Mouse (Mus musculus): ENCODE results near the gene Rufy3.

Gene Rufy3

GRCm38 (mm10) chr5:88675443-88676387, 110.9 kb downstream of the Rufy3 start, which contains the start of gene Grsf1:
TSS of gene Grsf1 (minus strand) at chr5:88676171.
- Histone ChIP-seq H3K36me3 (ENCODE audit: control insufficient read depth, insufficient read depth, low read length, poor library complexity, severe bottlenecking) (0 out of 2 replicates have a peak, but pooled peaks cover 5% of the 10 kb centered on the region), H3K27me3 (ENCODE audit: control insufficient read depth, insufficient read depth, low read length, poor library complexity, severe bottlenecking) (no peaks in the 10 kb centered on the region)
- DNase-seq (ENCODE audit: low read depth, low spot score), result peak; percentile 91

DNA sequence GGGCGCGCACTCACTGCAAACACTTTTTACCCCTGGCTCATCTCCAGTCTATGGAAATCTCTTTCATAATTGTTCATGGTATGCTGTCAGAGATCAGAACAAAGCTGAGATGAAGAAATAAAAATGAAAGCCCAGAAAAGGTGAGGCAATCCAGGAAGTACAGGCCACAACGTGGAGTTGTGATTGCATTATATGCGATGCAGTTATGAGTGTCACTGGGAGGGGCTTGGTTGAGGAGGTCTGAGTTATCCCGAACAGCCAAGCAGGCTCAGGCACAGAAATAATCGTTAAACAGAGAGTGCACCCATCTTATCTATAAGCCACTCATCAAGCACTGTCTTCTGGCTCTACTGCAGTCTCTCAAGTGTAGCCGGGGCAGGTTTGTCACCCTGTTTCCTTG, 114.1 kb downstream of the Rufy3 start:
- no peaks in the 10 kb centered on the region for H3K36me3 ChIP-seq (ENCODE audit: control insufficient read depth, insufficient read depth, low read length, poor library complexity, severe bottlenecking)

GRCm38 (mm10) chr5:88679341-88679740, 114.5 kb downstream of the Rufy3 start:
- H3K36me3 ChIP-seq (ENCODE audit: control insufficient read depth, insufficient read depth, low read length, poor library complexity, severe bottlenecking), result no peaks in the 10 kb centered on the region
- no peaks in the 10 kb centered on the region for H3K27me3 ChIP-seq (ENCODE audit: control insufficient read depth, insufficient read depth, low read length, poor library complexity, severe bottlenecking)
- no peak for DNase-seq (ENCODE audit: low read depth, low spot score)

More for the DNA sequence above, 114.1 kb downstream of the Rufy3 start:
- no peak for DNase-seq (ENCODE audit: low read depth, low spot score)
- H3K27me3 ChIP-seq (ENCODE audit: control insufficient read depth, insufficient read depth, low read length, poor library complexity, severe bottlenecking), result no peaks in the 10 kb centered on the region

- DNase-seq (ENCODE audit: low read depth, low spot score), result no peak
- H3K27me3 ChIP-seq (ENCODE audit: control insufficient read depth, insufficient read depth, low read length, poor library complexity, severe bottlenecking), result no peaks in the 10 kb centered on the region
- H3K36me3 ChIP-seq (ENCODE audit: control insufficient read depth, insufficient read depth, low read length, poor library complexity, severe bottlenecking), result no peaks in the 10 kb centered on the region
Measured at GRCm38 (mm10) chr5:88680567-88680966, 115.7 kb downstream of the Rufy3 start.

GRCm38 (mm10) chr5:88683706-88684105, 118.9 kb downstream of the Rufy3 start:
- Histone ChIP-seq H3K36me3 (ENCODE audit: control insufficient read depth, insufficient read depth, low read length, poor library complexity, severe bottlenecking) (no peaks in the 10 kb centered on the region), H3K27me3 (ENCODE audit: control insufficient read depth, insufficient read depth, low read length, poor library complexity, severe bottlenecking) (no peaks in the 10 kb centered on the region)
- DNase-seq (ENCODE audit: low read depth, low spot score), result no peak

DNA sequence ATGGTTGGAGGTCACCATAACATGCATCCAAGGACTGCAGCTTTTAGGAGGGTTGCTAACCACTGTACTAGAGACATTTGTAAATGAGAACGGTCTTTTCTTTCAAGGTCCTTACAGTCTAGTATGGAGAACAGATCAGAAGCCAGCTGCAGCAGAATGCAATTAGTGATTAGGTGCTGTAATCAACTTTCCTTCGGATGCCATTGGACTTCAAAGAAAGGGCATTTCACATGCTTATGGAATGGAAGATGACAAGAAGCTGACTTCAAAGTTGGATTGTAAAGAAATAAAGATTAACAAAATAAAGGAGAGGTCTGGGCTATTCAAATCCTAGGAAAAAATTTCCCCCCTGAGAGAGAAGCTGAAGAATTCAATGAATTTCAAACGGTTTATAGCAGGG, 119.4 kb downstream of the Rufy3 start:
- DNase-seq (ENCODE audit: low read depth, low spot score), result no peak
- no peaks in the 10 kb centered on the region for H3K36me3 ChIP-seq (ENCODE audit: control insufficient read depth, insufficient read depth, low read length, poor library complexity, severe bottlenecking)
- no peaks in the 10 kb centered on the region for H3K27me3 ChIP-seq (ENCODE audit: control insufficient read depth, insufficient read depth, low read length, poor library complexity, severe bottlenecking)

DNA sequence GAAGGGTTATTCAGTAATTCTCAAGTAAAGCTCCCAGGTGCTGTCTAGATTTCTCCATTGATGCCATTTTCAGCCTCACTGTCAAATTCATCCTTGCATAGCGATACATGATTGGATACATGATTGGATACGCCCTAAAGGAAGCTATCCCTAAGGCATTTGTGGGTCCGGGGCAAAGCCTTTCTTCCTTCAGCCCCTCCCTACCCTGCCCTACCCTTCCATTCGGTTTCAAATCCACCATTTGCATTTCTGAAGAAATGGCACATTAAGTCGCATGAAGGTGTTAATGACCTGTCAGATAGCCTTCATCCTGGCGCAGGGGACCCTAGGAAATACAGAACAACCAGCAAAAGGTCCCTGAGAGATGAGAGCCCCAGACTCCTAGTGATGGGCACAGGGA, 120.5 kb downstream of the Rufy3 start:
- no peaks in the 10 kb centered on the region for H3K27me3 ChIP-seq (ENCODE audit: control insufficient read depth, insufficient read depth, low read length, poor library complexity, severe bottlenecking)
- no peak for DNase-seq (ENCODE audit: low read depth, low spot score)
- H3K36me3 ChIP-seq (ENCODE audit: control insufficient read depth, insufficient read depth, low read length, poor library complexity, severe bottlenecking), result no peaks in the 10 kb centered on the region

- DNase-seq (ENCODE audit: low read depth, low spot score), result no peak
- H3K27me3 ChIP-seq (ENCODE audit: control insufficient read depth, insufficient read depth, low read length, poor library complexity, severe bottlenecking), result no peaks in the 10 kb centered on the region
- no peaks in the 10 kb centered on the region for H3K36me3 ChIP-seq (ENCODE audit: control insufficient read depth, insufficient read depth, low read length, poor library complexity, severe bottlenecking)
Measured at GRCm38 (mm10) chr5:88685745-88686299, 121.0 kb downstream of the Rufy3 start.

DNA sequence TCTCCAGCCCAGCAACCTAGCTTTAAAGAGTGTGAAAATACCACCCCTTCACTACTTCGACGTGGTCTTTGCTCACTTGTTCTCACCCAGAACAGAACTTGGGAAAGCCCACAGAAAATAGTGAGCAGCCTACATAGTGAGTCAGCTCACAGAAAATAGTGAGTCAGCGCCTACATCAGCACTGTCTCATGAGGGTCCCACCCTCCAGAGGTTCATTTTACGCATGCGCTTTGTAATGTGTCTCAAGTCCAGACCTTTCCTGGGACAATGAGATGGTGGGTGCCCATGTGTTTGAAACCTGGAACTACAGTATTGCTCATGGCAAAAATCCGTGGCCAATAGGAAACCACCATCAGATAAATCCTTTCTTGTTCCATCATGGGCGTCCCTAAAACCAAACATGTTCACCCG, 123.2 kb downstream of the Rufy3 start:
- H3K27me3 ChIP-seq (ENCODE audit: control insufficient read depth, insufficient read depth, low read length, poor library complexity, severe bottlenecking), result no peaks in the 10 kb centered on the region
- DNase-seq (ENCODE audit: low read depth, low spot score), result no peak
- H3K36me3 ChIP-seq (ENCODE audit: control insufficient read depth, insufficient read depth, low read length, poor library complexity, severe bottlenecking), result no peaks in the 10 kb centered on the region

DNA sequence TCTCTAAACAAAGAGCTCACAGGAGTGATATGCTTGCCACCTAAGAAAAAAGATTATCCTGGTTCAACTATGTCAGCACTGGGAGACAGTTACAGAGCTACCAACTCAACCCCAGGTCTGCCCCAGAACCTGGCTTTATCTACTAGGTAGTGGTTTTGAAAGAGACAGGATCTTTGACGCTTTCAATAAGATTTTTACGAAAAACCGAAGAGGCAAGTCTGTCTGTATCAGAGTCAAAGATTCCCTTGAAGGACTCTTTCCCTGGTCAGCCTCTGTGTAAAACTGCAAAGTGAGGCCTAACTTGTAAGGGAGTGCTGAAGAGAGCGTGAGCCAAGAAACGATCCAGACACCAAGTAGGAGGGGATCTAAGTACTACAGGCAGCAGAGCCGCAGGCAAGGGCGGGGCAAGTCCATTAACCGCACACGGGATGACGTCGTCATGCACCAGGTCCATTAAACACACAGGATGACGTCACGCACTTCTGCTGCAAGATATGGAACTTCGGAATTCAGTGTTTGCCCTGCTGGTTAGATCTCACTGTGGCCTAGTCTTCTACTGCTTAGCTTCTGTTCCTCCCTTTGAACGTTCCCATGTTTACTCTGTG, 123.8 kb downstream of the Rufy3 start:
- peak; percentile 3 for DNase-seq (ENCODE audit: low read depth, low spot score)
- no peaks in the 10 kb centered on the region for H3K27me3 ChIP-seq (ENCODE audit: control insufficient read depth, insufficient read depth, low read length, poor library complexity, severe bottlenecking)
- no peaks in the 10 kb centered on the region for H3K36me3 ChIP-seq (ENCODE audit: control insufficient read depth, insufficient read depth, low read length, poor library complexity, severe bottlenecking)

- DNase-seq (ENCODE audit: low read depth, low spot score), result peak; percentile 63
Measured at GRCm38 (mm10) chr5:88689279-88689938, 124.6 kb downstream of the Rufy3 start.

GRCm38 (mm10) chr5:88690681-88691505, 126.1 kb downstream of the Rufy3 start:
- H3K27me3 ChIP-seq (ENCODE audit: control insufficient read depth, insufficient read depth, low read length, poor library complexity, severe bottlenecking), result no peaks in the 10 kb centered on the region
- DNase-seq (ENCODE audit: low read depth, low spot score), result no peak
- no peaks in the 10 kb centered on the region for H3K36me3 ChIP-seq (ENCODE audit: control insufficient read depth, insufficient read depth, low read length, poor library complexity, severe bottlenecking)

More at GRCm38 (mm10) chr5:88689279-88689938, 124.6 kb downstream of the Rufy3 start:
- no peaks in the 10 kb centered on the region for H3K36me3 ChIP-seq (ENCODE audit: control insufficient read depth, insufficient read depth, low read length, poor library complexity, severe bottlenecking)
- H3K27me3 ChIP-seq (ENCODE audit: control insufficient read depth, insufficient read depth, low read length, poor library complexity, severe bottlenecking), result no peaks in the 10 kb centered on the region

DNA sequence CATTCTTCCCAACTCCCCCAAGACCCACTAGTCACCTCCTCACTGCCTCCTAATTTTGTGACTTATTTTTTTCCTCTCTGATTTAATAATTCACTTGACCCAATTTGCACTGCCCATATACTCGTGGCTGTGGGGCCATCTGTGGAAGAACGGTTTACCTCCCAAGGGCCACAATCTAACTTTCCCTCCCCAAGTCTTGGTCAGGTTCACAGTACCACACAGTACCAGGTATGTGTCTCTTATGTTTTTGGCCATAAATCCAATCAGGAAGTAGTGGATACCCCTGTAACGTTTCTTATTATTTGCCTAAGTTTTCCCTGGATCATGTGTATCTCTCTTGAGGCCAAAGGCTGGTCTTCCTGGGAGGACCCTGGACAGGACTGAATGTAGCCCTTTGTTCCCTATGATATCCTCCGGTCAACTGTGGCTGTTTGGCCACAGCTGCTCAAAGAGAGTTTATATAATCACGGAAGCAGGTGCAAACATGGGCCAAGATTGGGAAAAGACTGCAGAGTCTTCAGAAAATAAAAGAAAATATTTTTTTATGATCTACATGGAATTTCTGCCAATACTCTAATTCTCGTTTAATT, 126.8 kb downstream of the Rufy3 start:
- H3K27me3 ChIP-seq (ENCODE audit: control insufficient read depth, insufficient read depth, low read length, poor library complexity, severe bottlenecking), result no peaks in the 10 kb centered on the region

DNA sequence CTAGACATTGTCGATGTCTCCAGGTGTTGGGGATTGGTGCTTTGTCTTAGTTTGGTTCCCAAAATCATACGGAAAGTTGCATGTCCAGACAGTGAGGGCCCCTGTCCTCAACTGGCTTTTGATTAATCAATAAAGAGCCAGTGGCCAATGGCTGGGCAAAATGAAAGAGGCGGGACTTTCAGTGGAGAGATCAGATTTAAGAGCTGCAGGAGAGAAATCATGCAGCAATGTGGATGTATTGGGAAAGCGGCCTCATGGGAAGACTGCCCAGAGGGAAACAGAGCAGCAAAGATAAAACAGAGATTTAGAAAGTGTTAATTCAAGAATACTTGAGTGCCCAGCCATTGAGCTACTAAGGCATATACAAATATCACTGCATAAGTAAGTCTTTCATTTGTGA, 127.7 kb downstream of the Rufy3 start:
- no peak for DNase-seq (ENCODE audit: low read depth, low spot score)
- no peaks in the 10 kb centered on the region for H3K36me3 ChIP-seq (ENCODE audit: control insufficient read depth, insufficient read depth, low read length, poor library complexity, severe bottlenecking)
- H3K27me3 ChIP-seq (ENCODE audit: control insufficient read depth, insufficient read depth, low read length, poor library complexity, severe bottlenecking), result no peaks in the 10 kb centered on the region

More for the DNA sequence above, 126.8 kb downstream of the Rufy3 start:
- no peak for DNase-seq (ENCODE audit: low read depth, low spot score)
- no peaks in the 10 kb centered on the region for H3K36me3 ChIP-seq (ENCODE audit: control insufficient read depth, insufficient read depth, low read length, poor library complexity, severe bottlenecking)

Data from splenic B cell, adult 2 months (primary cell).